Mouse (Mus musculus) heart, postnatal 25 days (tissue): ENCODE results near the gene Aqr. TPM values are rescaled to one million over a fixed set of nuclear protein-coding genes. Genes with fewer than 3 reads are reported as not detected.

Experiments used
- DNase-seq: peaks from one replicate; pipeline ENCODE4 v3.0.0; 2022; ENCODE audit warnings: low spot score
- intact Hi-C: fragments of 180-260 bp; cut with DNase I; formaldehyde crosslinking; loops from one replicate; pipeline ENCODE4 v1.15.1; 2025
- microRNA-seq: library from miRNA; unstranded; fragments of <30 nt; microRNA quantifications from one replicate; pipeline ENCODE4 v1.2.0, GENCODE M21; 2022
- total RNA-seq, 2 experiments: library from RNA; stranded (reverse); gene quantifications; 2 replicates each; pipeline ENCODE4 v1.2.3; 2021

Gene Aqr
- total RNA-seq, 2 experiments from 2014 or later: 16.8 to 18.2 TPM

GRCm38 (mm10) chr2:114089862-114090261 is 97.0 kb downstream of the Aqr start:
- intact Hi-C loops: no loop called here
- no peak for DNase-seq

DNA sequence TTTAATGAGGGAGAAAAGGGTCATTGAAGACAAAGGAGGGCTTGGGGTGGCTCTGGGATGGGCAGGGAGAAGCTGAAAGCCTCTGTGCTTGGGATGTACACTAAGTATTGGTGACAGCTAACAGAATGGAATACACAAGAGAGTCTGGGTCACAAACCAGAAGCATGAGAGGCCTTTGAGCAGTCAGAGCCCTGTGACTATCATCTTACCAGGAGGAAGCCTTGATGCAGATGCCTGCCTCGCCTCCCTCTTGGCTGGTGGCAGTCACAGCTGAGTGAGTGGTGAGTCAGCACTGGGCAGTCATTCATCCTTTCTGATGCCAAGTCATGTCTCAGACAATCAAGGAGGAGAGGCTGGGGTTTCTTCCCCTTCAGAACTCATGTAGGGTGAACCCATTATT is 99.6 kb downstream of the Aqr start:
- DNase-seq: no peak
- intact Hi-C loops: no loop called here

DNA sequence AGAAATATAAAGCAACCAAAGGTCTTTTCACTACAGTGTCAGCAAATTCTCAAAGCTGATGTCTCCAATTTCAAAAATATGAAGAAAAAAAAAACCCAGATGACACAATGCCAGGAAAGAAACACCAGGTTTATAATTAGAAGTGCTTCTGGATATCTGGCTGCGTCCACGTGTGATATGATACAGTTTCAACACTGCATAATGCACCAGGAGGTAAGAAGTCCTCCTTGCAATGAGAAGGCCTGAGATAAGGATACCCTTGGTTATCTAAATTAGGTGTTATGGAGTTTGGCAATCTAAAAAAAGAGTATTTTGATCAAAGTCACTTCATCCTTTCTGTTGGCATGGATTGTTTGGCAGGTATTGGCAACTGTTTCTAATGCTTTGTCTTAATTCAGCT is 114.9 kb downstream of the Aqr start:
- intact Hi-C loops: loop anchor here (5.0 kb wide), 1 partner anchor 60 kb away; no protein-coding TSS in a partner anchor
- no peak for DNase-seq

GRCm38 (mm10) chr2:114066226-114066625 is 120.6 kb downstream of the Aqr start:
- intact Hi-C loops: no loop called here
- no peak for DNase-seq

DNA sequence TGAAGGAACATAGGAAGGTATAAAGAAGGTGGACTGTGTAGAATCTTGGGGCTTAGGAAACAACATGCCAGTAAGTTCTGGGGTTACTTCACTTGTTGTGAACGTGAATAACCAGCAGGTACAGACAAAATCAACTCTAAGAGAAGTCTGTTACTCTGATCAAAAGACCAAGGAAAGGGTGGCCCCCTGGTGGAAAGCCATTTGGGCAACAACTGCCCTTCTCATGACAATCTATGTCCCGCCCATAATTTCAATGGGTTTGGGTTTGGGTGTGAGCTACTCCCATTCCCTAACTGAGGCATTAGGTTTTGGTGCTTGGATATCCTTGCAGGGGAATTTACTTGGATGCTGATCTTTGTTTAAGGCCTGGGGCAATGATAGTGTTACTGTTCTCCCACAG is 122.8 kb downstream of the Aqr start:
- intact Hi-C loops: no loop called here
- no peak for DNase-seq

GRCm38 (mm10) chr2:114060071-114060591 is 126.7 kb downstream of the Aqr start:
- DNase-seq: no peak
- intact Hi-C loops: no loop called here

GRCm38 (mm10) chr2:114059608-114060007 is 127.2 kb downstream of the Aqr start:
- intact Hi-C loops: loop anchor here (5.0 kb wide), 1 partner anchor 73 kb away; no protein-coding TSS in a partner anchor
- no peak for DNase-seq

- DNase-seq: no peak
- intact Hi-C loops: loop anchor here (5.0 kb wide), 1 partner anchor 74 kb away; no protein-coding TSS in a partner anchor
Observed at GRCm38 (mm10) chr2:114058226-114058796, 128.5 kb downstream of the Aqr start.

- peak; percentile 62 for DNase-seq
- intact Hi-C loops: loop anchor here (5.0 kb wide), 1 partner anchor 75 kb away; no protein-coding TSS in a partner anchor
Observed at GRCm38 (mm10) chr2:114057303-114057853, 129.4 kb downstream of the Aqr start.

GRCm38 (mm10) chr2:114054129-114054528 is 132.7 kb downstream of the Aqr start:
- intact Hi-C loops: no loop called here

DNA sequence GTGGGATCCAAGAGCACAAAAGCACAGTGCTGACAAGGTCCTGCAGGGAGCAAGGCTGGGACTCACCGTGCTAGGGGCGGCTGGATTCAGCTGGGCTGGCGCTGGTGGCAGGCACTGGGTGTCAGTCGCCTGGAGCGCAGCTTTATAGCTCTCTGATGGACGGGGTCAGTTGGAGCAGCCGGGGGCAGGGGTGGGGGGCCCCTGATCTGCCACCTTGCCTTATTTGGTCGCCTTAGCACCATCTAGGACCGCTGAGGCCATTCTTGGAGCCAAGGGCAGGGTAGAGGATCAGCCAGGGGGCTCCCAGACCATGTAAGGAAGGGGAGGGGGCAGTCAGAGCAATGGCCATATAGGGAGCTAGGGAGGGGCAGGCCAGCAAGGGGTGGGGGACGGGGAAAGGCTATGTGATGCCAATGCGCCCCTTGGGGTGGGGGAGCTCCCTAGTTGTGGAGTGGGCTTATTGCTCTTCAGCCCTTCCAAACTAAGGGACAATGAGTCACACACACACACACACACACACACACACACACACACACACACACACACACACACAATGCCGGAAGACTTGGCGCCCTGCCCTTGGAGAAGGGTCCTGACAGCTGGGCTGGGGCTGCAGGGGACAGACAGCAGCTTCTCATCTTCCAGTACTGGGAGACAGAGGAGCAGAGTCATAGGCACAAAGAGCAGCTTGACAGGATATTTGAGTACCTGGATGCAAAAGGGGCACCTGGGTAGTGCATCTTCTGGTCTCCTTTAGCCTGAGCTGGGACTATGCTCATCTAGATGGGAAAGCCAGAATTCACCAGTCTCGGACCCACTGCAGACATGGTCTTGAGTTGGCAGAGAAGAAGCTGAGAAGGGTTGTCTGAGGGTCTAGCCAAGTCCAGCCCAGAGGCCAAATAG is 133.9 kb downstream of the Aqr start, which contains the start of gene Actc1:
TSS of gene Actc1 (minus strand) at position 853 of the 903 bp plus-strand sequence.
- intact Hi-C loops: no loop called here

More at GRCm38 (mm10) chr2:114054129-114054528, 132.7 kb downstream of the Aqr start:
- DNase-seq: peak; percentile 35

GRCm38 (mm10) chr2:114051871-114052241 is 135.0 kb downstream of the Aqr start:
- no peak for DNase-seq
- intact Hi-C loops: no loop called here

More for the DNA sequence above, 133.9 kb downstream of the Aqr start, which contains the start of gene Actc1:
- peak; percentile 44 for DNase-seq

Small RNA genes lying within 50 kb of the gene (microRNA-seq; reads per million reads assigned to microRNA genes)
- gene Mir7002: not detected

Other genes starting within 250 kb of the Aqr start
- not detected for gene Gjd2, start 173.4 kb downstream of the Aqr start, total RNA-seq
- gene Actc1, start 133.5 kb downstream of the Aqr start, total RNA-seq: over 10,000 TPM; 16,244 to 16,268 TPM
- gene Zfp770, start 14.4 kb upstream of the Aqr start, total RNA-seq: 10 to 100 TPM; 15.2 to 16.2 TPM